Mouse (Mus musculus): ENCODE data around the gene Tmod3.
A peak's percentile ranks its signal among the peaks of the same experiment; 100 is the strongest.

Tmod3 gene

DNA sequence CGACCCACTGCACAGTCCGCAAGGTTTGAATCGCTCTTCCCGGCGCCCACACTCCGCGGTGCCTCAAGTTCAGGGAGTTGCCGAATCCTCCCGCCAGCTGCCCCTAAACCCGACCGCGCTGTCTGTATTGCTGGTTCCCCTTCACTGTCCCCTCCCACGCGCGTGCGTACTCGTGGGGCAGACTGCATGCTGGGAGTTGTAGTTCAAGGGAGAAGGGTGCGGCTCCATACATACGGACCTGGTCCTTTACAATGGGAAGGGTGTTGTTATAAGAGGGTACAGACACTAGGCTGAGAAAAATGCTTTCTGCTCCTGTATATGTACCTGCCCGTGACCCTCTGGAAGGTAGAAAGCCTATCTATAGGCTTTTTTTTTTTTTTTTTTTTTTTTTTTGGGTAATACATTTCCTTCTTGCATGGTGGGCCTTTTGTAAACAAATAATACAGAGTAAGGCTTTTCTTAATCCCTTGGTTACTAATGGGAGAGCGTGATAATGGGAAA is at the start of gene Tmod3:
Tmod3 (minus strand) TSS at position 146 of the 501 bp plus-strand sequence.
- peak; percentile 94 to 96 for DNase-seq (ENCODE audit: low spot score in 2 of 2)

DNA sequence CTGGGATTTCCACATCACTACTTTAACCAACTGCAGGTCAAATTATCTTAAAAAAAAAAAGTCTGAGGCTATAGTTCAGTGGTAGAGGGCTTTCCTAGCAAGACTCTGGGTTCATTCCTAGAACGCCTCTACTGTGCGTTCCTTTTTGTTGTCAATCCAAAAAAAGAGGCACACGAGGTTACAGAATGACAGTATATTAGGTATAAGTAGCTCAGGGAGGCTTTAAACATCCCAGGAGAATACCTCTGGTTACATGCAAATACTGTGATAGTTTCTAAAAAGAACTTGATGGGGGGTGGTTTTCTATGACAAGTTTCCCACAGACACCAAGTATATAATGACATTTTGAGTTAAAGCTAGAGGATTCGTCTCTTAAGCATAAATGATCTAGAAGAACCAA is 48.0 kb upstream of the Tmod3 start:
- DNase-seq (ENCODE audit: low spot score in 2 of 2): no peak

DNA sequence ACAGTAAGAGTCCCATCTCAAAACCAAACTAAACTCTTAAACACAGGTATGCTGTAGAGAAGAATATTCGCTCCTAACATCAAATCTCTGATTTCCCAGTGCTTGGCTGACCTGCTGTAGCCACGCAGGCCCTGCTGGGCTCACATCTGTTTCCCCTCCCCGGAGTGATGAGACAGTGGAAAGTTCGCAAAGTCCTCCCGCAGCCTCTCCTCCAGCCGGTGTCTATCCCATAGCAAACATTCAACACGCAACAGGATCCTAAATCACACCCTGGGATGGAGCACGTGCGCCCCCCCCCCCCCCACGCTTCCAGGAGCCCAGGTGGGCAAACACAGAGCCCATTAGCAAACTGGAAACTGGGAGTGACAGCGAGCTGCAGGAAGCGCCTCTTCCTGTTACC is 42.1 kb upstream of the Tmod3 start:
- DNase-seq (ENCODE audit: low spot score in 2 of 2): no peak

DNA sequence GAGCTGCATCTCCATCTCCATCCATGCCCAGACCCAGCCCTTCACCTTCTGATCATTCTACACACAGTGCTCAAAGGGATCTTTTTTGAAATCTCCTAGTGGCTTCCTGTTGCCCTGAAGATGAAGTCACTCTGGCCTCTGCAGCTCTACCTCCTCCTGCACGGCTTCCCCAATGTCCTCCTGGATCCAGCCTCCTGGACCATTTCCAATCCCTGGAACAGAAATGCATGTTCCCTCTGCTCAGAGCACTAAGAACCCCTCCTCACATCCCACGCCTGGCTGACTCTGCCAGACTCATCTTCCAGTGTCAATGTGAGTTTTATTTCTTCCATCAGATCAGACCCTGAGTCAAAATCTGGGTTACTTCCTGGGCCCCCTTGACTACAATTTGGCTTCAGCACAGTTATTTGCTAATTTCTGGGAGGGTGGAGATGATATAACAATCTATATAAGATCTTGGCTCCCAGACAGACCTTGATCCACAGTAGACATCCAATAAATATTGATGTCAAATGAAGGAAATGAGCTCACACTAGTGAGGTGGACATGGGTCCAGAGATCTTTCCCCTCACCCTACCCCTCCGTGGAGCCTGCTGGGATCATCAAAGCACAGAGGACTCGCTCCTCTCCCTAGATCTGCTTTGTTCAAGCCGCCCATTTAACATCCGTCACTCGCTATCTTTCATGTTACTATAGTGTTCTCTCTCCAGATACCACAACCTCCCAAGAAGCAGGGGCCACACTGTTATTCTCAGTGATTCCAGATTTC is 40.9 kb upstream of the Tmod3 start:
- no peak for DNase-seq (ENCODE audit: low spot score in 2 of 2)

DNA sequence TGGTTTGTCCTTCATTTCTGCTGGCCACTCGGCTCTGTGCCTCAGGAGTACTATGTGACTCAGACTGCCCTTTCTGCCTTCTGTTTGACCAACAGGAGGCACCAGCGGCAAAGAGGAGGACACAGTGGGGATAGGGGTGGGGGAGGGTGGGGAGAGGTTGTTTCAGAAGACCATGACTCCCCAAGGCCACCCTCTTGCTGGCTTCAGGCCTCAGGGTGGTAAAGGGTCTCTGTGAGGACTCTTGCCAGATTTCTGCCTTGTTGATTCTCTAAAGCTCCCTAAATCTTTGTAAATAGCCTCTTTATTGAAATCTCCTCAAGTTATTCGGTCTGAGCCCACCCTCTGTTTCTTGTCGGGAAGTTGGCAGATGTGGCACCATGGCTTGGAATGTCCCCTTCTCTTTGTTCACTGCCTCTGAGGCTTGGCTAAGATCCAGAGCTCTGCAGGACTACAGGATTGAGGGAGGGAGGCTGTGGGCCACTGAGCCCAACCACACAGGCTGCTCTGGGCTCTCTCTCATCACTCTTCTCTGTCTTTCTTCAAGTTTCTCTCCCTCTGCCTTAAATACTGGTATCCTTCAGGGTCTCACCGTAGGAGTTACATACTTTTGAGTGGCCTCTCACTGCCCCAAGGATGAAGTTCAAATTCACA is 39.9 kb upstream of the Tmod3 start:
- DNase-seq (ENCODE audit: low spot score in 2 of 2): no peak

DNA sequence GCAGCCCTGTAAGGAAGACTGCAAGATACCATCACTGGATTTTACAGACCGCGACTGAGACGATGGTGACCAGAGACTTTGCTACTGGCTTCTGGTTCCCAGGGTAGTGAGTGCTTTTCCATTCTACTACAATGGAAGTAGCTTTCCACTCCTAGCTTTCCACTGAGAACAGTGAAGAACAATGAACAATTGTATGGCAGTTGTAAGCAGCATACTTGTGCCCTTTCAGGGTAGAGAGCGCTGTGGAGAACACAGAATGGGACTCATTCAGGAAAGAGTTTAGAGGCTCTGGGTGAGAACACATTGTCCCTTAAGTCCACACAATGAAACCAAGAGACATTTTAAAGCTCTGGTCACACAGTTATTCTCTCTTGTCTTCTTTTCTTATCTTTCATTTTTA is 38.1 kb upstream of the Tmod3 start:
- no peak for DNase-seq (ENCODE audit: low spot score in 2 of 2)

DNA sequence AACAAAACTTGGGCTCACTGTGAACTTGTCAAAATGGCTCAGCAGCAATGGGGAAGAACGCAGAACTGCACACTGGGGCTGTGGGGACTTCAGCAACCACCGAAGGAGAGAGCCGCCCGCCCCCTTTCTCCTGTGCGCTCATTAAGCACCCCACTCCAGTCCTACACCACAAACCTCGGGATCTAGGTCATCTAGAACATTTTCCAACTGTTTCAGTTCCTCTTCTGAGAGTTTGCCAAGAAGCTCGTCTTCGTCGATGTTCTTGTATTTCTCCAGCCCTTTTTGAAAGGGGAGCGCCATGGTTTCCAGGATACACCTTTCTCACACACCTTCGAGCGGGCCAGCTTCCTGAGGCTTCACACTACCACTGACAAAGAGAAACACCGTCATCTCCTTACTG is 37.6 kb upstream of the Tmod3 start:
- DNase-seq (ENCODE audit: low spot score in 2 of 2): no peak

DNA sequence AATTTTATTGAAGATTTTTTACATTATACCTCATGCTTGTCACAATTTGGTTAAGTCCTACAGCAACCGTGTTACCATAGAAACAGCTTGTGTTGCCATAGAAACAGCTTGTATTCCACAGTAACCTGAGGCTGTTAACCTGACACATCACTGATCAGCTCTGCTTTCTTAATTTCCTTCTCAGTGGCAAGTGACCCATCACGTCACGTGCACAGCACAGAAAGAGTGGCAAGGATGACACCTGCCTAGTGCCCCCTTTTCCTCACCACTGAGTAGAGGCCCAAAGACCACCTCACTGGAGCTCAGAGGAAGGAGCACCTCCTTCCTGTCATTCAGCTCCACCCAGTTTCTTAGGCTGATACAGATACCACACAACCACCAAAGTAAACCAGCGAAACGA is 34.0 kb upstream of the Tmod3 start:
- DNase-seq (ENCODE audit: low spot score in 2 of 2): no peak

DNA sequence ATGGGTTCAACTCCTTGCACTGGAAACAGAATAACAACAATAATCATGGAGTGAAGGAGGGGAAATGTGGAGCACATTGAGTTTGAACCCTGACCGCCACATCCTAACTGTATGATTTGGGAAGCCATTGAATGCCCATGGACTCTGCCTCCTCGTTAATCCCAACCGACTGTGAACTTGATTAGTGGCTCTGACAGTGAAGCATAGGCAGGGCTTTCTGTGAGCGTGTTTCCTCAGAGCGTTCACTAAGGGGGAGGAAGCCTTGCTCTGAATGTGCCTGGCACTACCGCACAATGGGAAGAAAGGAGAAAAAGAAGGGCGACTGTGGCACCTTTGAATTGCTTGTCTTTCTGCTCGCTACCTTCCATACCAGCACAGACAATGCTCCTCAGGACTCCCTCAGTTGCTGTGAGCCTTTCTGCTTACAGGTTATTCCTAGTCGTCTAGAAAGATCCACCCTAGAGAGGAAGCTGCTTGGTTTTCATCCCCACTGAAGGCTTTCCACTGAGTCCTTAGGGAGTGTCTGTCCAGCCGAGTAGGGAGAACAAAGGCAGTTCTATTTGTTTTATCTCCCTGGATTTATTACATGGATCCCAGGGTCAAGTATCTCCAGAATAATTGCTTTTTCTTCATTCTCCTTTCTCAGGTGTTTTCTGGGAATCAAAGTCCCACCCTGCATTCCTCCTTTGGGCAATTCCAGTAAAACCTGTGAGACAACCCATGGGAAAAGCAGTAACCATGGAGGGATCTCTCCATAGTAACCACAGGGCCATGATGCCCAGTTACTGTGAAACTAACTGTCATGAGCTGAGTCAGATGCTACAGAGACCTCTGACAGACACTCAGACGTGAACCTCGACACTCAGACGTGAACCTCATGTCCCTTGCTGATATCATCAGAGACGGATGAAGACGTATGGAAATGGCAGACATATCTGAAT is 30.7 kb upstream of the Tmod3 start:
- no peak for DNase-seq (ENCODE audit: low spot score in 2 of 2)

DNA sequence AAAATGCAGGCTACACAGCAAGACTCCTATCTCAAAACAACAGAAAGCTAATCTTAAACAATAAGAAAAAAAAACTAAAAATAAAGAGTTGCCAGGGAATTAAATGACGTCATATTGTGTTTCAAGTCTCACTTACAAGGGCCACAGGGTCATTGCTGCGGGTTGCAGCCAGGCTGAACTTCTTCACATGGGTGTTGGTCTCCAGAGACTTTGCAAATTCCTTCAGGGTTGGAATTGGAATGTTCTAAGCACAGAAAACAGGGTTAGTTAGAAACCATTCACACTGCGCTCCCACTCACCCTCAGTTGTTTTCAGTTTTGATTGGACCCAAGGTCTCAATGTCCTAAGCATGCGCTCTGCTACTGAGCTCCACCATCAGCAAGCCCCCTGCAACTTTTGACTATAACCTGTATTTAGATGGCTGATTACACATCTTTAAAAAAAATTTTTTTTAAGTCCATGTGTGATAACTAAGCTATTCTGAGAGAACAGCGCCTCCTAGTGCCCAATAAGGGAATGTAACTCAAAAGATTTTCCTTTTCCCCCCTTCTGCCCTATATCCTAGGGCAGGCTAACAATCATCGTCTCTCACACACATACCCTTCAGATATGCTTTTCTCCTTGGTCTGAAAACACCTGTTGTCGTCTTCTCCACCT is 22.4 kb upstream of the Tmod3 start:
- DNase-seq (ENCODE audit: low spot score in 2 of 2): peak in 1 of 2 experiments; percentile 11

DNA sequence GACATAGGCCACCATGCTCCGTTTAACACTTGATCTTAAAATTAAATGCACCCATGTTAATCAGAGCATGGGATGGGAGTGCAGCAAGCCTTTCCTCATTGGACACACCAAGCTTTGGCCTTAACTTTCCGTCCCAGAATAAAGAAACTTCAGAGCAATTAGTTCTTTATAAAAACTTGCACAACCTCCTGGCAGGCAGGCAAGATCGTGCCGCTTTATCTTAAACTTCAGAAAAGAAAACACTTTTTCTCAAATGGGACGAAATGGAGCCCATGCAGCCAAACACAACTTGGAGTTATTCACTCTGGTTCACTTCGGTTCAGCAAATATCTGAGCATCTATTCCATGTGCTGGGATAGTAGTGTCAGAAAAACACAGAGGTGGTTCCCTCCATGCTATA is 19.9 kb upstream of the Tmod3 start:
- no peak for DNase-seq (ENCODE audit: low spot score in 2 of 2)

DNA sequence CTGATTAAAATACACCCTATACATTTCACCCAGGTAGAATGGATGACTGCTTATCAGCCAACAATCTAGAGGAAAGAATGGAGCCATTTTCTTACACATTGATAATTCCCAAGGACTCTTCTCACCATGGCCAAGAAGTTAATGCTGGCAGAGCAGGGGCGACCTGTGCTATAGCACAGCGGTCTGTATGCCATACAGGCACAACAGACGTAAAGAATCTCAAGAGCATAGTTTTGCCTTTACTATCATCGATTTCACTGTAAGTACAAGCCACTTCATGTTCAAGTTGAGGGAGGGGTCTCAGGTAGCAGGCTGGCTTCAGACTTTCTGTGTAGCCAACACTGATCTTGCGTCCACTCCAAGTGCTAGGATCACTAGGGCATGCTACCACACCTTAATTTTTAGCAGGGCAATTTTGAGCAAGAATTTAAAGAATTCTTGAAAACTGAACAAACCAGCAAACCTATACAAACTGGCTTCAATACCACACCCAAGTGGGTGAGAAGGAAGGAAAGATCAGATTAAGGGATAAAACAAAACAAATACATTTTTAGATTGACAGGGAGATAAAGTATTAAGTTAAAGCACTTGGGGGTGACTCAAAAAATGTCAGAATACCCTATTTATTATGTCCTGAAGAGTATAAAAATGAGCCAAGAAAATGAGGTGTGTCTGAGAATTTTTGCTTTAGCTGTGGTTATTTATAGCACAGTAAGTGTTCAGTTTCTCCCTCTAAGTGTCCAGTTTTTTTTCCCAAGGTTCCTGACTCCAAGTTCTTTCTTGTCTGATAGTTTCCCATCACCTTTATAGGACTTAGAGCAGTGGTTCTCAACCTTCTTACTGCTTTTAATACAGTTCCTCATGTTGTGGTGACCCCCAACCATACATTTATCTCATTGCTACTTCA is 11.8 kb upstream of the Tmod3 start:
- DNase-seq (ENCODE audit: low spot score in 2 of 2): no peak

DNA sequence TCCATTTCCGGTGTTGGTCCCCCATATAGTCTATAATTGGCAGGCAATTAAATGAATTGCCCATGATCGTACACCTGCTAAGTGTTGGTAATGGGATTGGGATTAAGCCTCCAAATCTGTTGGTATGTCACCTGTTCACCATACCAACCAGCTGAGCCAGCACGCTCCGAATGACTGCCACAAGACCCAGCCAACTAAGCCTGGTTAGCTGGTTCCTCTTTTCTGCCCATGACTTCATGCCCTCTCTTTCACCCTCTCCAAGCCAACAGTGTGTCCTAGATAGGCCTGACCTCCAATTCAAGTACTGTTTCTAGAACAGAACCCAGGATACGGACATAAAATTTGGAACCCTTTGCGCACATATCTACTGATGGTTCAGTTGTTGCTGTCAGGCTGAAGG is 8.9 kb upstream of the Tmod3 start:
- no peak for DNase-seq (ENCODE audit: low spot score in 2 of 2)

DNA sequence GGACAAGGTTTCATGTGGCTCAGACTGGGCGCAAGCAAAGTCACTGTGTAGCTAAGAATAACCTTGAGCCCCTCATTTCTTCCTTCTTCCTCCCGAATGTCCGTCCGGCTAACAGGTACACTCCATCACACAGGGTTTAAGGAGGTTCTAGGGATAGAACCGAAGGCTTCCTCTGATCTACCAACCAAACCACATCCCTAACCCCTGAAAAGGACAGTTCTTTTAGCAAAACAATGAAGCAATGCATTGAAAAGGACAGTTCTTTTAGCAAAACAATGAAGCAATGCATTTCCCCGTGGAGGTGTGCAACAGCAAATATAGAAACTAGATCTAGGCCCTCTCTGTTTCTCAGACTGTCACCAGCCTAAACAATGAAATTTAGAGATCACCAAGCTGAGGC is 5.4 kb upstream of the Tmod3 start:
- DNase-seq (ENCODE audit: low spot score in 2 of 2): no peak

DNA sequence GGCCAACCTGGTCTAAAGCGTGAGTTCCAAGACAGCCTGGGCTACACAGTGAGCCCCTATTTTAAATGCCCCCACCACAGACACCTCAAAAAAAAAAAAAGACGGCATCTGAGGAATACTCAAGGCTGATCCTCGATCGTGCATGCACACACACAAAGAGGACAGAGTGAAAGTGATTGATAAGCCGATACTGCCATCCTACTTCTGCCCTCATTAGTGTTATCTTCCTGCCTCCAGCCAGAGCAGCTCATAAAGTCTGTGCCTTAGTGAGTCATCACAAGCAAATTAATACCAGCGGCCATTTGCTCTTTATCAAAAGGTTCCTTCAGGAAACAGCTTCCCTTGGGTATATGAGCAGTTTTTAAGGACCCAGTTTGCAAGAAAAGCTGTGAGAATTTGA is 4.2 kb upstream of the Tmod3 start:
- no peak for DNase-seq (ENCODE audit: low spot score in 2 of 2)

DNA sequence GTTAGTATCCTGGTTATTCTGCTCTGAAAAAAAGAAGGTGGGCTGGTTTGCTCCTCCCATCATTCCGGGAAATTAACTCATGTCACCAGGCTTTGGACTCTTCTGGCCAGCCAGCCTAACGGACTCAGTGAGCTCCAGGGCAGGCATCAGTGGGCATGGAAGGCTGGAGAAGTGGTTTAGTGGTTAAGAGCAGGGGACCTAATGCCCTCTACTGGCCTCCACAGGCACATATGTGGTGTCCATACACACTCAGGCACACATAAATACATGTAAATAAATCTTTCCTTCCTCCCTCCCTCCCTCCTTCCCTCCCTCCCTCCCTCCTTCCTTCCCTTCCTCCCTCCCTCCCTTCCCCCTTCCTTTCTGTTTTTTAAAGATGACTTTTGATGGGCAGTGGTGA is 3.7 kb upstream of the Tmod3 start:
- no peak for DNase-seq (ENCODE audit: low spot score in 2 of 2)

DNA sequence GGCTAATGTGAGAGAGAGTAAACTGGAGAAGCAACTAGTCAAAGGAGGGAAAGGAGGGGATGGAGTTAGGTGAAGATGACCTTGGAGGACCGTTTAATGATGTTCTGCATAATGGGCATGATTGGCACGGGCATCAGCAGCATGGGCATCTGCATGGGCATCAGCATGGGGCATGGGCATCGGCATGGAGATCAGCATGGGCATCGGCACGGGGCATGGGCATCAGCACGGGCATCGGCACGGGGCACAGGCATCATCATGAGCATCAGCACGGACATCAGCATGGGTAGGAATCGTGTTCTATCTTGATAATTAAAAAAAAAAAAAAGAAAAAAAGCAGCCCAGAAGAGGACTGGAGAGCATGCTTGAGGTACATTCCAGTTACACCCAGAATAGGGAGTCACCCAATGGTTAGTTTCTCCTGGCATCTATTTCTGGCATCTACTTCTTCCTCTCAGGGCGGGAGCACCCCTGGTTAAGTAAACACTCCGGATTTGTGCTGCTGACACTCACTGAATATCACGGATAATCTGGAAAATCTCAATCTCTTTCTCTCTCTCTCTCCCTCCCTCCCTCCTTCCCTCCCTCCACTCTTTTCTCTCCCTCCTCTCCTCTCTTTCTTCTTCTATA is 1.7 kb upstream of the Tmod3 start:
- no peak for DNase-seq (ENCODE audit: low spot score in 2 of 2)

DNA sequence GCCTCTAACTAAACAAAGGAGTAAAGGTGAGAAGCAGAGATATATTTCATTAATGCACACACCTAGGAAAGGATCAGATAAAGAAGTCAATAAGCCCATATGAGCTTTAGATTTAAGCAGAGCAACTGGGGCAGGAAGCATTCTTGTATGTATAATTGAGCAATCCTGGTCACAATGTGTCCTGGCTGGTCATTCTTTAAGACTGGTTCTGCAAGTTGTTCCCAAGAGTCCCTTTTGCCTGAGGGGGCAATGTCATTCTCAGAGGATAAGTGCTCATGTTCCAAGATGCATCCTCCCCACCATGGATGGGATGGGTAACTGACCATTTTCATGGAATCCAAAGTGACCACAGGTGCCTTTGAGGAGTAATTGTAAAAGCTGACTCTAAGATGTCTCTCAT is 896 bp upstream of the Tmod3 start:
- DNase-seq (ENCODE audit: low spot score in 2 of 2): no peak

DNA sequence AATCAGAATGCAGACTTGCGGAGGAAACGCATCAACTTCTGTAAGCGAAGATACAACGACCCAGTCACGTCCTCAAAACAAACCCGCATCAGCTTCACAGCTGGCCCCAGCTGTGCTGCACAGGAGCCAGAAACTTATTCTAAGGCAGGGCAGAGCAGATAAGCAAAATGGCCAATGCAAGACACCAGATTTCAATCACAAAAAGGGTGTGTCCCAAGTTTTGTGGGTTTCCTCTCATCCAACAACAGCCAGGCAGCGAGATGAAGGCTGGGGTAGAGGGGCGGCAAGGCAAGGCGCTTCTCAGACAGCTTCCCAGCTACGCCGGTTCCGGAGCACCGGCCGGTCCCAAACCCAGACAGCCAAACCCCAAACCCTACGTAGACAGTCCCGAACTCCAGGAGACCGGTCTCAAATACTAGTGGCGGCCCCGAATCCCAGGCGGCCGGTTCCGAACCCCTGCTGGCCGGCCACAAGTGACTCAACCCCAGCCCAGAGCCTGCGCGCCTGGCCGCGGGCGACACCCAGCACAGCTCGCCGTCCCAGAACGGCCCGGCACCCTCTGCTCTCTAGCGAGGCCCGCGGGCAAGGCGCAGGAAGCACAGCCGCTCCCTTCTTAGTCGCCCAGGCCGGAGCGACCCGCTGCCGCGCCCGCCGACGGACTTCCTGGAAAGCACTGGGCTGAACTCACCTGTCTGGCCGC is 495 bp downstream of the Tmod3 start:
- DNase-seq (ENCODE audit: low spot score in 2 of 2): peak in 1 of 2 experiments; percentile 41

DNA sequence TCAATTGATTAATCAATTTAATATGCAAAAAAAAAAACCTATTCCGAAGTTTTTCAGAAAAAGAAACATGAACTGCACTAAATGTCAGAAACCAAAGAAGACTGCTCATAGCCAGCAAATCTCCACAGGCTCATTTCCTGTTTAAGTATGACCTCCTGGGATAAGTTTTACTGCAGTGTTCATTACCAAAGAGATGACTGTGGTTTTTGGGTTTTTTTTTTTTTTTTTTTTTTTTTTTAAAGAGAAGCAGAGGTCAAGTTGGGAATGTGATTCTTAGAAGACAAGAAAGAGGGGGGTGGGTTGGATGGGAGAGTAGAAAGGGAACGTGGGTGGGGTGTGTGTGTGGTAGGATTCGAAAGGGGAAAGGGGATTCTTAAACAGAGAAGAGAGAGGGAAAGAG is 1.1 kb downstream of the Tmod3 start:
- DNase-seq (ENCODE audit: low spot score in 2 of 2): no peak

Measured in urinary bladder, adult 18-20 months (tissue).